Mouse (Mus musculus) right cerebral cortex, postnatal 10 days (tissue): ENCODE measurements at regions not wholly inside any gene's neighbourhood (a gene's known extent, or its start where the extent isn't known, plus 50 kb on each side); places are given as distances from the start of the nearest gene placed in this dataset.

Experiments
- DNase-seq, 2 experiments: peaks; one replicate each; pipeline ENCODE4 v3.0.0; 2021; ENCODE audit warnings: low spot score in 2 of 2

DNA sequence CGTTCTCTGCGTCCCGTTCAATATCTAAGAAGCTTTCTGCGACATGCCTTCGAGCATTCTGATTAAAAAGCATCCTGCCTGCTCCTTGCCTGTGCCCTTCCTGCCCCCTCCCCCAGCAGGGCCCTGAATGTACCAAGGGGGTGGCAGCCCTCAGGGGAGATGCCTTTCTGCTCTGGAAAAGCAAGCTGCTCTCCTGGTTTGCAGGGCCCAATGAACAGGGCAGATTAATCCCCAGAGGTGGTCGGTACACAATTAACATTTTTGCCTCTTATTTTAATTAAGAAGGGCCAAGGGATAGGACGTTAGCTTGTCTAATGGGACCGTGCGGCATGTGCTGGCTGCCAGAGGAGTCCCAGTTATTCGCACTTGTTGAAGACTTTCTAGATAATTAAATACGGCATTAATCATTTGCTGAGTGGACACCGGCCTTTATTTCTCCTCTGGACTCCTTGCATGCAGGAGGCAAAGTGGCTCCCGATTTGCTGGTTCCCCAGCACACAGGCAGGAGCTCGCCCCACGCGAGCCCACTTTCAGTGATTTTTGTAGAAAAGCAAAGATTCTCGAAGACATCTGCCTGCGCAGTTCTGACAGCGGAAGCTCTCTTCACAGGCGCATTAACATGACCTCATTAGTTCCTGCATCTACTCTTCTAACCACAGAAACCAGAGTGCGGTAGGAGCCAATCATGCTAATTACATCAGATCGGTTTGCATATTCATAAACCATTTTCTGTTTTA, 336.8 kb upstream of the 4930535I16Rik start:
- DNase-seq = peak; percentile 34 to 43

GRCm38 (mm10) chr4:124241600-124241999, 323.8 kb upstream of the 4930535I16Rik start:
- DNase-seq = no peak

- peak; percentile 49 to 73 for DNase-seq
Observed at GRCm38 (mm10) chr4:124236476-124236875, 318.7 kb upstream of the 4930535I16Rik start.

- peak; percentile 79 to 86 for DNase-seq
Observed at GRCm38 (mm10) chr4:124228537-124228936, 310.7 kb upstream of the 4930535I16Rik start.

DNA sequence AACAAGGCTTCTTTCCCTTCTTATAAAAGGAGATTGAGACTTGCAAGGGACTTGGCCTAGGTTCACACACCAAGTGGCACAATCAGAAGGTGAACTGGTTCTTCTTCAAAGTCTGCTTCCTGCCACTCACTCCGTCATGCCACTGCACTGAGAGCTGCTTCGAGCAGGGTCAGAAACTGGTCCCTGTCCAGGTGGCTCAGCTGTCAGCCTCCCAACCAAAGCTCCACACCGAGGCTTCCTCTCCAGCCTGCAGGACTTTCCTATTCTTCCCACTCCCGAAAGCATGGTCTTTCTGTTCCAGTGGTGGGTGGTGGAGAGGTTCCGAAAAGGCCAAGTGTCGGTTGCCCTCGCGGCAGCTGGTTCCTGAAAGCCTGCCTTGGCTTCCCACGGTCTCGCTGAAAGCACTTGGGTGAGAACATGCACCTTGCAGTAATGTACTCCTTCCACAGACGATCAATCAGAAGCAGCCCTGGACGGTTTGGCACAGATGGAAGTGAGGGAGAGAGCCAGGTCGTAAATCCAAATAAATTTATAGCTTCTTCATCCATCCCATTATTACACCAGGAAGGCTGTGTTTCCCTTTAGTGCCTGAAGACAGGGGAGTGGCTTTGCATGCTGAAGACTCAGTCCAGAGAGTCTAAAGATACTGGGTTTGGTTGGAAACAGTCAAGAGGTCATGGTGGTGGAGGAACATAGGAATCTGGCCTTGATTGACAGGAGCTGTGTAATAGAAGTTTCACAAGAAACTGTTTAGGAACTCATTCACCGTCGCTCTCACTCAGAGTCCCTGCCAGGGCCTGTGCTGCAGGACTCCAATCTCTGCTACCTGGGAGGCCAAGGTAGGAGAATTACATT, 306.1 kb upstream of the 4930535I16Rik start:
- DNase-seq = no peak

- DNase-seq = no peak
Observed at GRCm38 (mm10) chr4:124221736-124222135, 303.9 kb upstream of the 4930535I16Rik start.

GRCm38 (mm10) chr4:124217206-124217605, 299.4 kb upstream of the 4930535I16Rik start:
- DNase-seq = peak; percentile 72 to 77

DNA sequence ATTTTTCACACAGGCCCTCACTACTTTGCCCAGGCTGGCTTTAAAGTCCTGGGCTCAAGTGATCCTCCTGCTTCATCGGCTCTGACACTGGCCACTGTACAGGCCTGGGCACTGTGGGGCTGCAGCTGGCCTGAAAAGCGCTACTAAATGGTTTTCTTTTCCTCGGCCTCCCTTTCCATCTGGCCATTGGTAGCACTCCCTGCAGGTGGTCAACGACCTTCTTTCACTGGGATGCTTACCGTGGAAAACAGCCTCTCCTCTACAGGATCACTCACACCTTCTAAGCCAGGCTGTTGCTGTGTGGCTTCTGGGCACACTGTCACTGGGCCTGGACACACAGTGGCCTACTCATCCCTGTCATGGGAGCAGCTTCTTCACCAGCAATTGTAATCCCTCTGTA, 298.5 kb upstream of the 4930535I16Rik start:
- DNase-seq = no peak

DNA sequence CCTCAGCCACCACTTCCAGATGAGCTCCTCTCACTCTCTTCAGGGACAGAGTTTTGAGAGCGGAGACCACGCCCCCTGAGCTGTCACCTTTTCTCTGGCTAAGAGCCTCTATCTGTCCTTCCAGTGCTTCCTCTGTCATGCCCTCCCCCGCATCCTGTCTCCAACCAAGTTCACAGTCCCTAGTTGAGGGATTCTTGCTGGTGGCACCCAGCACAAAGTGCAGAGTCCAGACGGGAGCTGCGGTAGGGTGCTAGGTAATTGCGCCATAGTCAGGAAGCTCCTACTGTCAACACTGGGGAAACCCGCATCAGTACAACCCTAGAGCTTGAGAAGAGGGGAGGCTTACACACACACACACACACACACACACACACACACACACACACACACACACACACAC, 297.3 kb upstream of the 4930535I16Rik start:
- DNase-seq = no peak

- DNase-seq = peak; percentile 65 to 78
Observed at GRCm38 (mm10) chr4:124210103-124210502, 292.3 kb upstream of the 4930535I16Rik start.

DNA sequence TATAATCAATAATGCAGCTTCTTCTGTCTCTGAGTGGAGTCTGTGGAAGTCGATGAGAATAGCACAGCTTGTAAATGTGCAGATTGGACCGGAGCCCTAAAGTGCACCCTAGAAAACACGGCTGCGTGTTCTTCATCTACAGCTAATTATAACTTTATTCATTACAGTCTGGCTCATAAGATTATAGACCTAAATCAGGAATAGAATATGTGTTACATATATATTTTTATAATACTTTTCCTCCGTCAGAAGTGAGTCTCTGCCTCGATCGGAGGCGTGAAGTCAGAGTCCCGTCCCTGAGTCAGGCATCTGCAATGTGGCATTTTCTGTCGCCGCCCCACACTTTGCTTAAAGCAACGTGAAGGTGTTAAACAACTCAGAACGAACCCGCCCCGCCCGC, 288.7 kb upstream of the 4930535I16Rik start:
- DNase-seq = peak; percentile 79 to 91

GRCm38 (mm10) chr4:124203736-124204135, 285.9 kb upstream of the 4930535I16Rik start:
- DNase-seq = no peak

DNA sequence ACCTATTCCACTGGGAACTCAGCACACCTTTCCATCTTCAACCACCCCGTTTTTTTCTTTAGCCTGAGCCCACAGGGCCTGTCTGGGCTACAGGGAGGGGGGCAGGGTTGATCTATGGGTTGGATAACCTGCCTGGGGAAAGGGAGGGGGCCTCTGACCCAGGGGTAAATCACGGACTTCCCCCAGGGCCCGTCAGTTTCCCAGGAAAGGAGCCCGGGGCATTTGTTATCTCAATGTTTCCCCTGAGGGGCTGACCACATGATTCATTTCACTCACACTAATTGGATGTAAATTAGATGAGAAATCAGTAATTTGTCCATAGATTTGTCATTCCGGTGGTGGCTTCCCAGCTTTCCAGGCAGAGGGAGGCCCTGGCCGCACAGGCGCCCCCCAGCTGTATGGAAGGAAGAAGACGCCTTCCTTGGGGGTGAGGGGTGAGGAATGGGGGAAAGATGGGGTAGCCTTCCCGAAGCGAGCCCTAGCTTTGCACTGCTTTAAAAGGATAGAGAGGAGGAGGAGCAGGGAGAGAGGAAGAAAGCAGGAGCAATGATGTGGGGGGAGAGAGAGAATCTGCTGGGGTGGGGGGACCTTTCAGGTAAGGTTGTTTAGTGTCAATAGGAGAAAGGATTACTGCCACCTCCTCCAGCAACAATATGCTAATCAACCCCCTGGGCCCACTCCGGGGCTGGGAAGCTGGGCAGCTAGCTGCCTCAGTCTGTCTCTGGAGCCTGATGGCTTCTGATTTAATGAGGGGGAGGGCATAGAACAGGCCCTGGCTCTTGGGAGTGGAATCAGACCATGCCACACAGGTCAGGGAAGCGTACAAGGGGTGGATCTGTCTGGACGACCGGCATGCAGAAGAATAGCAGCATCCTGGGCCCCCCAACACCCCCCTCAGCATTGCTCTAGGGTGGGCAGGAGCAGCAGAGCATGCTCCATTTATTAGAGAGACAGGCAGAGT, 282.3 kb upstream of the 4930535I16Rik start:
- DNase-seq = no peak

DNA sequence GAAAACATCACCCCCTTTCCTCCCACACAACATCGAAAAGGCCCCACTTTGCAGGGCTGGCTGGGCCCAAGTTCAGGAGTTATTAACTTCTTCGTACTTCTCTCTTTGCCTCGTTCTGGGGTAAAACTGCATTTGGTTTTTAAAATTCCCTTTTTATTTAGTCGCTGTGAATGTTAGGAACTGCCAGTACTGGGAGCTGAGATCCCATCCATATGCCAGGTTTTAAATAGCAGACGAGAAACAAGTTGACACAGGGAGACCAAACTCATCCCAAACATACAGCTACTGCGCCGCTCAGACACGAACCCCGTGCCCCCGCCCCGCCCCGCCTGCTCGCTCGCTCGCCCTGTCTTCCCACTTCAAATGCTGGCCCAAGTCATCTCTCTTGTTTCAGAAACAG, 281.0 kb upstream of the 4930535I16Rik start:
- no peak for DNase-seq

DNA sequence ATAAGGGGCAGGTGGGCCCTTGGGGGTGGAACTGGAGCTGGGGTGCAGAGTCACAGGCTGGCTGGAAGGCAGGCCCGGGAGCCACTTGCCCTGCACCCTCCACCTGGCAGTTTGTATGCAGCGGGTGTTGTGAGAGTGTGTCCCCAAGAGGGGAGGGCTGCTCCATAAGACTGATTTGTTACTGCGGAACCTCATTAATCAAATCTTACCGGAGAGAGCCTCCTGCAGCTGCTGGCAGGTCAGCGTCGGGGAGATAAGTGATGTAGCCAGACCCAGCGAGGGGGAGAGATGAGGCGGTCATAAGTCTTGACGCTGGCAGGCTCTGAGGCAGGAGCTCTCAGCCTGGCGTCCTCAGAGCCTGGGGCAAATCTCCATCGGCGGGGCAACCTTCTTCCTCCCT, 278.9 kb upstream of the 4930535I16Rik start:
- DNase-seq = no peak

DNA sequence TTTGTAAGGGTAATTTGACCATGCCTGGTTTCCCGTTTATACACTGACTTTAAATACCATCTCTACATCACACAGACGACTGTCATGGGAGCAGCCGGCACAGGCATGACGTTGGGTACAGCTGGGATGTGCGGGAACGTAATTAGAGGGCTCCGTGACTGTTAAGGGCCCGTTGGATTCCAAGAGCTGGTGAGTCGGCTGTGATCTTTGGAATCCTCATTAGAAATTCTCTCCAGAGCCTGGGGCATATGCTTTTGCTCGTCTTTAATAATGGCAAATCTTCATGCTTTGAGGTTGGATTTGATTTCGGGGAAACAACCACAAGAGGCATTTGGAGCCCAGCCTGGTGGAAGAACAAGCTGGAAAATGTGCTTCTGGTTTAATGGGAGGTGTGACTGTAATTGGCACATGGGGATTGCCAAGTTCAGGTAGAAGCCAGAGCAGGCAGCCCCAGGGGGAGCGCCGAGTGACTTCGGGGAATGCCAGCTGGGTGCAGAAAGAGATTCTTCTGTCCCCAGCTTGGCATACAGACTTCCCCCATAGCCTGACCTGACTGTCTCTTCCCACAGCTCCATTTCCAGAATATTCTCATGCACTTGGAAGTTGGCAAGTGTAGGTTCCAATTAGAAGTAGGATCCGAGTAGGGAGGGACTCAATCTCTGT, 275.4 kb upstream of the 4930535I16Rik start:
- no peak for DNase-seq

DNA sequence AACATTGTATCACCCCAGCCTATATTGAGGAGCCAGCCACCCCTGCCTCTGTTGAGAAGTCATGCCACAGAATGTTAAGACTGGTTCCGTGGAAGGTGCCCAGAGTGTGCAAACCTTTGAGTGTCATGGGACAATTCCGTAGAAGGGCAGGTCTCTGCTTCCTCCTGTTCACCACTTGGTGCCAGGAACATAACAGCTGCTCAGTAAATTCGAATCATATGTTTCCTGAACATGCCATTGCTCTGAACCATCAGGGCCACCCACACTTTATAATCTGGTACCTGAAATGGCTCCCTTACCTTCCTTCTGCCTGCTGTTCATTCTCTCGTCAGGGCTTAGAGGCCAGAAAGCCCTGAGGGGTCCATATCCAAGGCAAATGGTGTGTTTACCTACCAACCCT, 273.0 kb upstream of the 4930535I16Rik start:
- no peak for DNase-seq

GRCm38 (mm10) chr4:124189993-124190385, 272.2 kb upstream of the 4930535I16Rik start:
- DNase-seq = no peak

- DNase-seq = peak; percentile 55 to 59
Observed at GRCm38 (mm10) chr4:124189352-124189992, 271.6 kb upstream of the 4930535I16Rik start.

DNA sequence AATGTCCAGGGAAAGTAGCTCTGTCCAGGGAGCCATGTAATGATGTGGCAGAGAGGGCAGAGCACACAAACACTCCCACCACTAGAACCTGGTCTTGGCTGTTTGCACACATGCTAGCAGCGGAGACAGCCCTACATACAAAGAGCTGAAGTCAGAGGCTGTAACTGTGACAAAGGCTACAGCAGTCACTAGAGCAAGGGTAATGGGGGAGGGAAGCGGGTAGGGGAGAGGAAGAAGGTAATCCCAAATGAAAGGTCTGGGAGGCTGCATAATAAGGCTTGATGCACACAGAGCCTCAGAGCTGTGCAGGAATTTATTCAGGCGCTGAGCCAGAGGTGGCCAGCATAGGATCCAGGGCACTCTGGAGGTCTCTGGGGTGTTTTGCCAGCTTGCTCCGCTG, 269.3 kb upstream of the 4930535I16Rik start:
- no peak for DNase-seq

DNA sequence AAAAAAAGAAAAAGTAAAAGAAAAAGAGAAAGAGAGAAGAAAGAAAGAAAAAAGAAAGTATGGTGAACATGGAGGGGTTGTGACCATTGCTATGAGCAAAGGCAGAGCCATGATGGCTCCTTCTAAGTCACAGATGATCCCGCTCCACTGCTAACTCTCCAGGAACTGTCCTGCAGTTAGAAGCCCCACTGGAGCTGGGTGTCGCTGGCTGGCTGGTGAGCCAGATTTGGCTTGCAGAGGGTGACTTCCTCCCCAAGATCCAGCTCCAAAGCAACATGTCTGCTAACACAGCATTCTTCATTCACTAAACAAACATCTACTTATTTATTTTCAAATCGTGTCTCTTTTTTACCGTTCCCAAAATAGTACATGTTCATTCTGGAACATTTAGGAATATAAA, 263.5 kb upstream of the 4930535I16Rik start:
- DNase-seq = no peak
